Mouse (Mus musculus): ENCODE measurements around the gene Vamp1. TPM values are rescaled to one million over a fixed set of nuclear protein-coding genes. Genes with fewer than 3 reads are reported as not detected.

The Vamp1 gene
- polyA plus RNA-seq, 1 experiment from 2014 or later: 4.9 TPM

DNA sequence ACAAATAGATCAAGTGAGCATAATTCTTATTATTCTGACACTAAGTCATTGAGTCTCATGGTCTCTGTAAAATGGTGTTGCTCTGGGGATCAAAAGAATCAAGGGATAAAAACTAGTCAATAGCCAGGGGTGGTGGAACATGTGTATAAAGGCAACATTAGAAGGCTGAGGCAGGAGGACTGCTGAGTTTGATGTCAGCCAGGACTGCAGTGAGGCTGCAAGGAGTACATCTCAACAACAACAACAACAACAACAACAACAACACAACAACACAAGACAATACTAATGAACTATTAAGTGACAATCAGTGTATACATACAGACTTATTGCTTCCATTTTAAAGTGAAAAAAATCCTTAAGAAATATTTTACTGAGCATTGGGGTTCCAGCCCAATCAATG, 24.5 kb upstream of the Vamp1 start:
- peak overlapping the region; percentile 64 for H3K4me2 ChIP-seq (replicated peaks)
- H3K4me3 ChIP-seq: peak overlapping the region; percentile 72
- peaks cover 44% of the 10 kb centered on the region for H3K36me3 ChIP-seq
- H3K9me3 ChIP-seq: no peaks in the 10 kb centered on the region
- peak overlapping the region; percentile 84 for H3K9ac ChIP-seq
- 0 out of 2 replicates have a peak, but pooled peaks cover 3% of the 10 kb centered on the region for H3K4me1 ChIP-seq
- no peaks in the 10 kb centered on the region for H3K27me3 ChIP-seq
- ATAC-seq (ENCODE audit: insufficient number of reproducible peaks, insufficient read depth, low FRiP score, low TSS enrichment): no peak
- H3K27ac ChIP-seq: peak overlapping the region; percentile 100; the same call in 1 of the 2 replicates

DNA sequence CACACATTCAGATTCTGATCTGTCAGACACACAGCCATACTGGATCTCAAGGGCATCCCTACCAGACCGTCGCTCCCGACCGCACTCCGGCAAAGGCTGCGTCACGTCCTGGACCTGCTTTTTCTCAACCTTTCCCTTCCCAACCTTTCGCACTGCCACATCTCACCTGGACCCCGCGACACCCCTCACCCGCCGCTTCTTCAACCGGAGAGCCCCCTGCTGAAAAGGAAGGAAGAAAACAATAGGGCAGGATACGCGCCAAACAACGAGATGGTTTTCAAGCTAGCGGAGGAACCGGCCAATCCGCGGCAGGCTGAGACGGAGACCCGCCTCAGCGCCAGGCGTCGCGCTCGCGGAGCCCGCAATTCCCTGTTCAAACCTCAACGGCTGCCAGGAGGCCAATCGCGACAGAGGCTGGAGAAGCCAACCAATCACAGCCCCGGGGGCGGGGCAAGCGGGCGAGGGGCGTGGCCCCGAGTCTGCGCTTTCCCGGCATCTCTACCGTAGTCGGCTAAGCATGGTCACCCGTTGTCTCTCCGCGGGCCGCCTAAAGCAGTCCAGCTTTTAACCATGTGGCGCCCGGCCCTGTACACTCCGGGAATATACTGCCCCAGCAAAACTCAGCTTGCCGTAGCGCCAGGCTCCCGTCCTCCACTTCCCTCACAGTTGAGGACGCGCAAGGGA, 23.9 kb upstream of the Vamp1 start, which contains the start of the genes Ncapd2 and Mrpl51:
TSS of gene Ncapd2 (minus strand) at position 370 of the 684 bp plus-strand sequence.
TSS of gene Mrpl51 (plus strand) at position 470 of the 684 bp plus-strand sequence.
- Histone ChIP-seq H3K36me3 (peaks cover 37% of the 10 kb centered on the region), H3K4me1 (0 out of 2 replicates have a peak, but pooled peaks cover 3% of the 10 kb centered on the region), H3K9me3 (no peaks in the 10 kb centered on the region), H3K27ac (peak within 1 kb of the TSS; percentile 100), H3K4me3 (peak within 1 kb of the TSS; percentile 72), H3K27me3 (no peaks in the 10 kb centered on the region), H3K9ac (peak within 1 kb of the TSS; percentile 84), H3K4me2 (replicated peaks) (peak within 1 kb of the TSS; percentile 79)
- peak; percentile 96 for ATAC-seq (ENCODE audit: insufficient number of reproducible peaks, insufficient read depth, low FRiP score, low TSS enrichment)
- under 1% methylated on average over 54 of the region's 54 CpGs for WGBS

DNA sequence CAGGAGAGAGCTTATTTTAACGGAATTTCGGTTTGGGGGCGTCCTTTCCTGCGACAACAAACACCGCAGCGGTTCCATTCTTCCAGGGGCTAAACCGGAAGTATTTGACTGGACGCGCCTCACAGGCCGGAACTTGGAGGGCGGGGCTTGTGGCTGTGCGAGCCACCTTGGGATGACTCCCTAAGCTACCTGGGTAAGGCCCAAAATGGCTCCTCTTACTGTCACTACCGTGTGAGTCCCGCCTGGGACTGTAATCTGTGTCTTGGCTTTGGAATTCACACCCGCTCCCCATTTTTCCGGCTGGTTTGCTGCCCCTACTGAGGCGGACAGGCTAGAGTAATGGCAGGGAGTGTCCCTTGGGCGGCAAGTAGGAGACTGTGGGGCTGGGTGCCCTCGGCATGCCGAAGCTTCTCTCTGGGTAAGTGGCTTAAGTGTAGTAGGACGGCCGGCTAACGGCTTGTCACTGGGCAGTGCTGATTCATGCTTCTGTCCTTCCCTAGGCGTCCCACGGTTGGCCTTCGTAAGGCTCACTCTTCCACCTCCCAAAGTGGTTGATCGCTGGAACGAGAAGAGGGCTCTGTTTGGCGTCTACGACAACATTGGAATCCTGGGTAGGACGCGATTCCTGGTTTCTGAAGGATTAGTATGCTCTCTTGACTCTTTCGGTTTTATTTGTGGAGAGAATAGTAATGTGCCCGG, 23.2 kb upstream of the Vamp1 start:
- H3K4me1 ChIP-seq: 0 out of 2 replicates have a peak, but pooled peaks cover 3% of the 10 kb centered on the region
- ATAC-seq (ENCODE audit: insufficient number of reproducible peaks, insufficient read depth, low FRiP score, low TSS enrichment): peak; percentile 89
- H3K4me2 ChIP-seq (replicated peaks): peak overlapping the region; percentile 79
- under 1% methylated on average over 34 of the region's 34 CpGs for WGBS
- H3K4me3 ChIP-seq: peak overlapping the region; percentile 72
- H3K9ac ChIP-seq: peak overlapping the region; percentile 84
- peaks cover 30% of the 10 kb centered on the region for H3K36me3 ChIP-seq
- no peaks in the 10 kb centered on the region for H3K9me3 ChIP-seq
- H3K27me3 ChIP-seq: no peaks in the 10 kb centered on the region
- peak overlapping the region; percentile 100 for H3K27ac ChIP-seq

DNA sequence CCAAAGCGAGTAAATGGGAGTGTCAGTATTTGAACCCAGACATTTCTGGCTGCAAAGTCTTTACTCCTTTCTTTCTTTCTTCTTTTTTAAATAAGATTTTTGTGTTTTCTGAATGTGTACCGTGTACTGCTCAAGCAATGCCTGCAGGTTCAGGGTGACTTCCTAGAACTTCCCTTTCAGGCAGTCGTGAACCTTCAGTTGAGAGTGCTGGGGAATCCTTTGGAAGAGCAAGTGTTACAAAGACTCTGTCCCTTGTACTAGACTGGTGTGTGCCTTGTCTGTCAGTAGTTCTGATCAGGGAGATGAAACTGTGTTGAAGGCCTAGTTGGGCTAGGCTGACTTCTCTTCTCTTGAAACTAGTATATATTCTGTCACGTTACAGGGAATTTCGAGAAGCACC, 22.5 kb upstream of the Vamp1 start:
- no peaks in the 10 kb centered on the region for H3K9me3 ChIP-seq
- no peaks in the 10 kb centered on the region for H3K27me3 ChIP-seq
- H3K27ac ChIP-seq: peak overlapping the region; percentile 100
- peak overlapping the region; percentile 84 for H3K9ac ChIP-seq
- 0 out of 2 replicates have a peak, but pooled peaks cover 3% of the 10 kb centered on the region for H3K4me1 ChIP-seq
- H3K4me2 ChIP-seq (replicated peaks): peak overlapping the region; percentile 79
- ATAC-seq (ENCODE audit: insufficient number of reproducible peaks, insufficient read depth, low FRiP score, low TSS enrichment): no peak
- peak overlapping the region; percentile 72 for H3K4me3 ChIP-seq
- WGBS: 52% methylated on average over 5 of the region's 5 CpGs
- peaks cover 25% of the 10 kb centered on the region for H3K36me3 ChIP-seq

DNA sequence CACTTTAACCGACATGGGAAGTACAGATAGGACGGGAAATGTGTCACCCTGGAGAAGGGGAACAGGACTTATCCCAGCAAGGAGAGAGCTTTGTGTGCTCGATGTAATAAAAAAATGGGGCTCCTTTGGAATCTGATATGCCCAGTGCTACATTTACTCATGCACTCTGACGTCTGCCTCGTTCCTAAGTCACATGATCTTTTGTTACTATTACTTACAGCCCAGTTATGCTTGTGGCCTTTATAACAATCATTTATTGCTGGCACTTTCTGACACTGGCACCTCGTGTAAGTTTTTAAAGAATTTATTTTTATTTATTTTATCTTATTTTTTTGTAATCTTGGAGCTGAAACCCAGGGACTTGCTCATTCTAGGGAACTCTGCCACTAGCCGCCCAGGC, 22.0 kb upstream of the Vamp1 start:
- Histone ChIP-seq H3K27me3 (no peaks in the 10 kb centered on the region), H3K27ac (no peak overlapping the region), H3K4me1 (0 out of 2 replicates have a peak, but pooled peaks cover 3% of the 10 kb centered on the region), H3K9ac (no peak overlapping the region), H3K4me2 (replicated peaks) (peak overlapping the region; percentile 79), H3K9me3 (no peaks in the 10 kb centered on the region), H3K36me3 (peaks cover 19% of the 10 kb centered on the region), H3K4me3 (peak overlapping the region; percentile 72)
- WGBS: 64% methylated on average over 7 of the region's 7 CpGs
- ATAC-seq (ENCODE audit: insufficient number of reproducible peaks, insufficient read depth, low FRiP score, low TSS enrichment): no peak

DNA sequence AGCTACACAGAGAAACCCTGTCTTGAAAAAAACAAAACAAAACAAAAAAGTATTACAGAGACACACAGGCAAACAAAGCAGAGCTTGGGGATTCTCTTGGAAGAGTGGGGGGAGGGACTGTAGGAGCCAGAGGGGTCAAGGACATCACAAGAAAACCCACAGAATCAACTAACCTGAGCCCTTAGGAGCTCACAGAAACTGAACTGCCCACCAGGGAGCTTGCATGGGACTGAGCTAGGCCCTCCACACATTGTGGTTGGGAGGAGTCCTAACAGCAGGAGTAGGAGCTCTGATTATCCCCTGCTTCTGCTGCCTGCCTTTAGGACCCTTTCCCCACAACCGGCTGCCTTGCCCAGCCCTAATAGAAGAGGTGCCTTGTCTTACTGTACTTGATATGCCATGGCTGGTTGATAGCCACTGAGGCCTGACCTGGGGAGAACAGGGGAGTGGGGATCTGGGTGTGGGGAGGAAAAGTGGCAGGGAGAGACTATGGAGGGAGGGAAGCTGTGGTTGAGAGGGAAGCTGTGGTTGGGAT, 19.7 kb upstream of the Vamp1 start:
- H3K4me1 ChIP-seq: 0 out of 2 replicates have a peak, but pooled peaks cover 3% of the 10 kb centered on the region
- H3K9me3 ChIP-seq: no peaks in the 10 kb centered on the region
- no peak overlapping the region for H3K4me3 ChIP-seq
- no peaks in the 10 kb centered on the region for H3K27me3 ChIP-seq
- peaks cover 13% of the 10 kb centered on the region for H3K36me3 ChIP-seq
- WGBS: 43% methylated on average over 1 of the region's 1 CpGs
- 0 out of 2 replicates have a peak overlapping the region, but pooled peaks have one; percentile 6 for H3K27ac ChIP-seq
- ATAC-seq (ENCODE audit: insufficient number of reproducible peaks, insufficient read depth, low FRiP score, low TSS enrichment): no peak
- H3K9ac ChIP-seq: no peak overlapping the region
- H3K4me2 ChIP-seq (replicated peaks): no peak overlapping the region

DNA sequence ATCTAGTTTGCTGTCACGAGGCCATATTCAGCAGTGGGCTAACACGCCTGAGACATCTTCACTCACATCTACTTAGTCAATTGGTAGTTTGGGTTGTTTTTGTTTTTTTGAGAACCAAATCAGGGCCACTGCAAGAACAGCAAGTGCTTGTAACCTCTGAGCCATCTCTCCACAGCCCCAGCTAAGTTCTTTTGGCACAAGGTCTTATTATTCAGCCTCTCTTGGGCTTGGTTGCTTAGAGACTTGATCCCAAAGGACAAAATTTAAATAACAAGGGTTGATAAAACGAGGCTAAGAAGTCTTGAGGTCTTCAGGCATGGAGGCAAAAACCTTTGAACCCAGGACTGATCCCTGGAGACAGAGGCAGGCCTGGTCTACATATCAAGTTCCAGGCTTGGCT, 19.1 kb upstream of the Vamp1 start:
- ATAC-seq (ENCODE audit: insufficient number of reproducible peaks, insufficient read depth, low FRiP score, low TSS enrichment): no peak
- H3K27ac ChIP-seq: no peak overlapping the region
- H3K9me3 ChIP-seq: no peaks in the 10 kb centered on the region
- H3K4me2 ChIP-seq (replicated peaks): no peak overlapping the region
- peaks cover 13% of the 10 kb centered on the region for H3K36me3 ChIP-seq
- H3K4me3 ChIP-seq: no peak overlapping the region
- 0 out of 2 replicates have a peak, but pooled peaks cover 3% of the 10 kb centered on the region for H3K4me1 ChIP-seq
- 55% methylated on average over 3 of the region's 3 CpGs for WGBS
- no peaks in the 10 kb centered on the region for H3K27me3 ChIP-seq
- H3K9ac ChIP-seq: no peak overlapping the region

DNA sequence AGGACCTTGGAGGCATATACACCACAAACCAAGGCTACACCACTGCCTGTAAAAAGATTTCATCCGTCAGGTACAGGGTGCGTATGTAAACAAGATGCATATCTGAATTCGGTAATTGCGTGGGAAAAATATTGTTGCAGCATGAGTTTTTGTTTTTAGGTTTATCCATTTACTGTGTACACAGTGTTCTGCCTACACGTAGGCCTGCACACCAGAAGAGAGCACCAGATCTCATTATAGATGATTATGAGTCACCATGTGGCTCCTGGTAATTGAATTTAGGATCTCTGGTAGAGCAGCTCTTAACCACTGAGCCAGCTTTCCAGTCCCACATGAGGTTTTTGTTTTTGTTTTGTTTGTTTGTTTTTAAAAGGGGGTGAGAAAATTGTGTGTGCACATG, 18.2 kb upstream of the Vamp1 start:
- peaks cover 13% of the 10 kb centered on the region for H3K36me3 ChIP-seq
- no peaks in the 10 kb centered on the region for H3K9me3 ChIP-seq
- no peak overlapping the region for H3K9ac ChIP-seq
- H3K27ac ChIP-seq: no peak overlapping the region
- ATAC-seq (ENCODE audit: insufficient number of reproducible peaks, insufficient read depth, low FRiP score, low TSS enrichment): no peak
- no peak overlapping the region for H3K4me3 ChIP-seq
- H3K4me2 ChIP-seq (replicated peaks): no peak overlapping the region
- 73% methylated on average over 5 of the region's 5 CpGs for WGBS
- no peaks in the 10 kb centered on the region for H3K27me3 ChIP-seq
- 0 out of 2 replicates have a peak, but pooled peaks cover 3% of the 10 kb centered on the region for H3K4me1 ChIP-seq

DNA sequence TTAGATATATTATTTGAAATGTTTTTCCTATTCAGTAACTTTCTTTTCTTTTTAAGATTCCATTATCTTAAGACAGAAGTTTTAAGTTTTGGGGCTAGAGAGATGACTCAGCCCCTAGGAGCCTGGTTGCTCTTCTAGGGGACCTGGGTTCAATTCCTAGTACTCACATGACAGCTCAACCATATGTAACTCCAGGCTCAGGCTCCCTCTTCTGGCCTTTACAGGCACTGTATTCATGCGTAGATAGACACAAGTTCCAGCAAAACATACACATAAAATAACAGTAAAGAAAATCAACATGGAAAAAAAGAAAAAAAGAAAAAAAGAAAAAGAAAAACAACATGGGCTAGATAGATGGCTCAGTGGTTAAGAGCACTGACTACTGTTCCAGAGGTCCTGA, 4.9 kb upstream of the Vamp1 start:
- Histone ChIP-seq H3K36me3 (no peaks in the 10 kb centered on the region), H3K27ac (no peak overlapping the region), H3K27me3 (peaks cover 12% of the 10 kb centered on the region), H3K9me3 (no peaks in the 10 kb centered on the region), H3K4me2 (replicated peaks) (no peak overlapping the region), H3K4me1 (no peaks in the 10 kb centered on the region), H3K9ac (no peak overlapping the region), H3K4me3 (no peak overlapping the region)
- 72% methylated on average over 1 of the region's 1 CpGs for WGBS
- no peak for ATAC-seq (ENCODE audit: insufficient number of reproducible peaks, insufficient read depth, low FRiP score, low TSS enrichment)

DNA sequence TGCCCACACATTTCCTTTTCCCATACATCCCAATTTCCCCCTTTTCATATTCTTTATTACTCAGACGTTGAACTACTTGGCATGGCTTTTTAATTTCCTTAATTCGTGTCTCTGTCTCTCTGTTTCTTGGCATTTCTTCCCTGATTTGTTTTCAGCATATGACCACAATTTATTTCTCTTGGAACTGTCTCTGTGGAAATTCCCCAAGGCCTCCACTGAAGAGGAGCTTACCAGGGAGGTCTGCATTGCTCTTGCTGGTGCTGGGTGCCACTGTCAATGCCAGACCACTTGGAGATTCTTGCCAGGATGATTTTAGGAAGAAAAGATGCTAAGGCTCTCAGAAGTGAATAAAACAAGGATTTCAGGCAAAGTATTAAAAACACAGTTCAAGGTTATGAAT, 2.7 kb upstream of the Vamp1 start:
- Histone ChIP-seq H3K4me1 (peaks cover 6% of the 10 kb centered on the region; the same call in 1 of the 2 replicates), H3K27me3 (peaks cover 12% of the 10 kb centered on the region), H3K9ac (no peak overlapping the region), H3K4me2 (replicated peaks) (no peak overlapping the region), H3K4me3 (no peak overlapping the region), H3K27ac (no peak overlapping the region), H3K36me3 (no peaks in the 10 kb centered on the region), H3K9me3 (no peaks in the 10 kb centered on the region)
- 49% methylated on average over 2 of the region's 2 CpGs for WGBS
- ATAC-seq (ENCODE audit: insufficient number of reproducible peaks, insufficient read depth, low FRiP score, low TSS enrichment): no peak

DNA sequence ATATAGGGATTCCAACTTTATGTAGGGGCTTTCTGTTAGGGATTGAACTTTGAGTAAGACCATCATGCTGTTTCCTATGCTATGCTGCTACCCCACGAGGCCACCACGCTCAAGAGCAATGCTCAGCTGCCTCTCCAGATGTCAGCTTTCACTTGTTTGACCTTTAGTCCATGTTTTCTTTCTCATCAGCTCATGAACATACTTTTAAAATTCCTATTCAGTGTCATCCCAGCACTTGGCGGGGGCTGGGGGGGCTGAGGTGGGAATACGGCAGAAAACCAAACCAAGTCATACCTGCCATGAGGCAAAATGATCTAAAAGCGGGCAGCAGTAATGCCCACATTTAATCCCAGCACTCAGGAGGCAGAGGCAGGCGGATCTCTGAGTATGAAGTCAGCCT, 2.2 kb upstream of the Vamp1 start:
- 70% methylated on average over 6 of the region's 6 CpGs for WGBS
- H3K4me3 ChIP-seq: no peak overlapping the region
- no peak overlapping the region for H3K27ac ChIP-seq
- H3K36me3 ChIP-seq: no peaks in the 10 kb centered on the region
- H3K9ac ChIP-seq: no peak overlapping the region
- H3K27me3 ChIP-seq: peaks cover 12% of the 10 kb centered on the region
- no peak overlapping the region for H3K4me2 ChIP-seq (replicated peaks)
- peaks cover 6% of the 10 kb centered on the region; the same call in 1 of the 2 replicates for H3K4me1 ChIP-seq
- H3K9me3 ChIP-seq: no peaks in the 10 kb centered on the region
- ATAC-seq (ENCODE audit: insufficient number of reproducible peaks, insufficient read depth, low FRiP score, low TSS enrichment): no peak
